Mouse (Mus musculus) midbrain, embryonic 15.5 days (tissue): ENCODE measurements around the gene Vps4b. TPM values are rescaled to one million over a fixed set of nuclear protein-coding genes. Genes with fewer than 3 reads are reported as not detected.
"Not testable (repeated sequence)": the region's sequence is repeated elsewhere in the genome, so short reads cannot be mapped to it uniquely, and the experiment has no call there.

Experiments used
- ATAC-seq: fragments of 200-750 bp; cut with Nextera tagmentation; replicated peaks from 2 replicates; pipeline ENCODE4 v1.8.0; 2017; ENCODE audit warnings: moderate TSS enrichment
- H3K27ac ChIP-seq: fragments of 300-500 bp; sonication (generic); 2 replicates; pipeline ENCODE4 v1.5.1; 2015; ENCODE audit warnings: mild to moderate bottlenecking, inconsistent platforms
- H3K27me3 ChIP-seq: fragments of 300-500 bp; sonication (generic); replicated peaks from 2 replicates; pipeline ENCODE4 v1.6.1; 2015; ENCODE audit warnings: inconsistent platforms
- H3K36me3 ChIP-seq: fragments of 300-500 bp; sonication (generic); replicated peaks from 2 replicates; pipeline ENCODE4 v1.6.1; 2015; ENCODE audit warnings: inconsistent platforms
- H3K4me1 ChIP-seq: fragments of 300-500 bp; sonication (generic); 2 replicates; pipeline ENCODE4 v1.6.1; 2015; ENCODE audit warnings: inconsistent platforms
- H3K4me2 ChIP-seq: fragments of 300-500 bp; sonication (generic); 2 replicates; pipeline ENCODE4 v1.6.1; 2015; ENCODE audit warnings: inconsistent platforms, mild to moderate bottlenecking, moderate library complexity
- H3K4me3 ChIP-seq: fragments of 300-500 bp; sonication (generic); 2 replicates; pipeline ENCODE4 v1.5.1; 2015; ENCODE audit warnings: mild to moderate bottlenecking, inconsistent platforms
- H3K9ac ChIP-seq: fragments of 300-500 bp; sonication (generic); 2 replicates; pipeline ENCODE4 v1.6.1; 2015; ENCODE audit warnings: mild to moderate bottlenecking, inconsistent platforms
- H3K9me3 ChIP-seq: fragments of 300-500 bp; sonication (generic); 2 replicates; pipeline ENCODE4 v1.6.1; 2016; ENCODE audit warnings: inconsistent platforms
- WGBS: fragments of 180-500 bp; shearing (Covaris S2); methylation state at CpG from one replicate; pipeline ENCODE4 v1.1.7; 2015; ENCODE audit warnings: mixed read lengths; 5-methylcytosine and 5-hydroxymethylcytosine counted together
- polyA plus RNA-seq: library from polyadenylated mRNA; unstranded; fragments of >200 nt; fragmentation: Nextera tagmentation; extraction: Ambion mirVana; gene quantifications from 2 replicates; pipeline ENCODE4 v1.2.1, GENCODE M21; 2015

Vps4b gene
- polyA plus RNA-seq, 1 experiment from 2014 or later, result 32.1 TPM

- Histone ChIP-seq H3K4me2 (no peak overlapping the region), H3K36me3 (peaks cover 11% of the 10 kb centered on the region; the same call in 1 of the 2 replicates), H3K9ac (no peak overlapping the region), H3K27me3 (no peaks in the 10 kb centered on the region), H3K4me1 (no peaks in the 10 kb centered on the region), H3K27ac (no peak overlapping the region), H3K4me3 (no peak overlapping the region), H3K9me3 (no peaks in the 10 kb centered on the region)
- WGBS, result 90% methylated on average over 6 of the region's 6 CpGs
- no peak for ATAC-seq
These were observed 47.8 kb downstream of the Vps4b start for GRCm38 (mm10) chr1:106748555-106749315.

GRCm38 (mm10) chr1:106742980-106743379 is 53.5 kb downstream of the Vps4b start:
- Histone ChIP-seq H3K9ac (no peak overlapping the region), H3K9me3 (no peaks in the 10 kb centered on the region), H3K27me3 (no peaks in the 10 kb centered on the region), H3K27ac (no peak overlapping the region), H3K4me3 (no peak overlapping the region), H3K4me1 (no peaks in the 10 kb centered on the region), H3K36me3 (peaks cover 11% of the 10 kb centered on the region; the same call in 1 of the 2 replicates), H3K4me2 (no peak overlapping the region)
- no peak for ATAC-seq
- 89% methylated on average over 6 of the region's 6 CpGs for WGBS

DNA sequence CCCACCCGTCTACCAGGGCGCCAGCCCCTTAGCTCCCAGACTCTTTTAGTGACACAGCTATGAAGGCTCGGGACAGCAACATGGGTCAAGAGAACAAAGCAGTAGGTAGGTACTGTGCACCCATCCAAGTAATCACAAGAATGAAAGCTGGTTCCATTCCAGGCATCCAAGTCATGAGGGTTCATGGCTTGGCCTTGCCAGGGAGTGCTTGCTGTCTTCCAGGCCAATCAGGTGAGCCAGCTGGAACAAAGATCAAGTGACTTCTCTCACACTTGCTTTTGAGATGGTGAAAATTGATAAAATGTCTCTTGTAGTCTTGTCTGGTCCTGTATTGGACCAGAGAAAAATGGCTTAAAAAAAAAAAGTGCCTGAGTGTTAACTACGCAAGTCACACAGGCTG is 55.8 kb downstream of the Vps4b start:
- Histone ChIP-seq H3K9me3 (no peaks in the 10 kb centered on the region), H3K9ac (no peak overlapping the region), H3K4me3 (no peak overlapping the region), H3K27ac (no peak overlapping the region), H3K4me2 (no peak overlapping the region), H3K36me3 (peaks cover 3% of the 10 kb centered on the region; the same call in 1 of the 2 replicates), H3K27me3 (no peaks in the 10 kb centered on the region), H3K4me1 (no peaks in the 10 kb centered on the region)
- WGBS, result 94% methylated on average over 4 of the region's 4 CpGs
- ATAC-seq, result no peak

DNA sequence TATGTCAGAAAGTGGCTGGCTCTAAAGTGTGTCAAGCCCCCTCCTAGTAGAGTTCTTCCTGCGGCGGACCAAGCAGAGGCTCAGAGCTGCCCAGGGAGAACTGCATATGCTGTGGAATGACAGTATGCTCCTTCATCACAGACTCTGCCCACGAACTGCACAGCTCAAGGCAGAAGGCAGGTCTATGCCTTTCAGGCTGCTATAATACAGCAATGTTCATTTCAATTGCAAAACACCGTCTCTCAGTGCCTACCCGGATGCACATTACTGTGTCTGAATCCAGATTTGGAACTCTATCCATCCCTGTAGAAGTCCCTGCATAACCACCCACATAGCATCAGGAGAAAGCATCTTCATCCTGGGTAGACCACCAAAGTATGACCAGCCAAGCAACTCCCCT is 56.7 kb downstream of the Vps4b start:
- H3K36me3 ChIP-seq, result peaks cover 3% of the 10 kb centered on the region; the same call in 1 of the 2 replicates
- ATAC-seq, result no peak
- H3K27ac ChIP-seq, result no peak overlapping the region
- no peaks in the 10 kb centered on the region for H3K9me3 ChIP-seq
- H3K9ac ChIP-seq, result no peak overlapping the region
- H3K4me2 ChIP-seq, result no peak overlapping the region
- 94% methylated on average over 5 of the region's 5 CpGs for WGBS
- H3K27me3 ChIP-seq, result no peaks in the 10 kb centered on the region
- no peak overlapping the region for H3K4me3 ChIP-seq
- no peaks in the 10 kb centered on the region for H3K4me1 ChIP-seq

- no peak for ATAC-seq
- 86% methylated on average over 3 of the region's 3 CpGs for WGBS
These were observed 58.4 kb downstream of the Vps4b start for GRCm38 (mm10) chr1:106738092-106738491.

GRCm38 (mm10) chr1:106736211-106736610 is 60.3 kb downstream of the Vps4b start:
- H3K9me3 ChIP-seq, result no peaks in the 10 kb centered on the region
- ATAC-seq, result no peak
- H3K4me3 ChIP-seq, result no peak overlapping the region
- no peak overlapping the region for H3K27ac ChIP-seq
- no peaks in the 10 kb centered on the region for H3K4me1 ChIP-seq
- no peaks in the 10 kb centered on the region for H3K27me3 ChIP-seq
- H3K4me2 ChIP-seq, result no peak overlapping the region
- peaks cover 8% of the 10 kb centered on the region; the same call in 1 of the 2 replicates for H3K36me3 ChIP-seq
- no peak overlapping the region for H3K9ac ChIP-seq
- WGBS, result 88% methylated on average over 8 of the region's 8 CpGs

More at GRCm38 (mm10) chr1:106738092-106738491, 58.4 kb downstream of the Vps4b start:
- Histone ChIP-seq H3K27ac (no peak overlapping the region), H3K27me3 (no peaks in the 10 kb centered on the region), H3K4me2 (no peak overlapping the region), H3K4me1 (no peaks in the 10 kb centered on the region), H3K9me3 (no peaks in the 10 kb centered on the region), H3K9ac (no peak overlapping the region), H3K4me3 (no peak overlapping the region), H3K36me3 (peaks cover 8% of the 10 kb centered on the region; the same call in 1 of the 2 replicates)

- 57% methylated on average over 2 of the region's 2 CpGs for WGBS
- H3K27me3 ChIP-seq, result no peaks in the 10 kb centered on the region
- H3K9ac ChIP-seq, result no peak overlapping the region
- no peaks in the 10 kb centered on the region for H3K9me3 ChIP-seq
- peaks cover 8% of the 10 kb centered on the region; the same call in 1 of the 2 replicates for H3K36me3 ChIP-seq
- no peak overlapping the region for H3K4me2 ChIP-seq
- H3K27ac ChIP-seq, result no peak overlapping the region
- no peak overlapping the region for H3K4me3 ChIP-seq
- no peak for ATAC-seq
- no peaks in the 10 kb centered on the region for H3K4me1 ChIP-seq
These were observed 60.9 kb downstream of the Vps4b start for GRCm38 (mm10) chr1:106735586-106735985.

DNA sequence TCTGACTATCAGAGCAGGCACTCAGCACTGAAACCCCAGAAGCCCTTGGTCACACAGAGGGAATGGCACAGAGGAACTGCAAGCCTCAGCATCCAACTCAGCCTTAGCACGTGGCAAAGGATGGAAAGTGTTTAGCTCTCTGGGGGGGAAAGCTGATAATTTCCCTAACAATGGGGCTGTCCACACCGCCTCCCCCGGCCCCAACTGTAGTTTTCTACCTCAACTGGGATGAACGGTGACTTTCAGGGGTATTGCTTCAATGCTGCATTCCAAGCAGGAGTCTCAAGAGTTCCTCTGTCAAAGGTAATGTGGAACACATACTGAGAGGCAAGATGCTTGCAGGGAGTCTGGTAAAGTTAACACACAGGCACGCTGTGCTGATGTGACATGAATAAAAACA is 74.5 kb downstream of the Vps4b start:
- 0 out of 2 replicates have a peak, but pooled peaks cover 1% of the 10 kb centered on the region for H3K4me1 ChIP-seq
- H3K4me3 ChIP-seq, result no peak overlapping the region
- no peak for ATAC-seq
- no peak overlapping the region for H3K4me2 ChIP-seq
- H3K9ac ChIP-seq, result no peak overlapping the region
- H3K27ac ChIP-seq, result no peak overlapping the region
- H3K27me3 ChIP-seq, result no peaks in the 10 kb centered on the region
- H3K36me3 ChIP-seq, result no peaks in the 10 kb centered on the region
- WGBS, result 19% methylated on average over 5 of the region's 5 CpGs
- H3K9me3 ChIP-seq, result no peaks in the 10 kb centered on the region

GRCm38 (mm10) chr1:106717736-106718135 is 78.8 kb downstream of the Vps4b start:
- 74% methylated on average over 7 of the region's 7 CpGs for WGBS

GRCm38 (mm10) chr1:106717071-106717601 is 79.4 kb downstream of the Vps4b start:
- H3K9me3 ChIP-seq, result no peaks in the 10 kb centered on the region
- no peak for ATAC-seq

More at GRCm38 (mm10) chr1:106717736-106718135, 78.8 kb downstream of the Vps4b start:
- not testable (repeated sequence) for H3K36me3 ChIP-seq, H3K27me3 ChIP-seq, ATAC-seq, H3K4me3 ChIP-seq, H3K9me3 ChIP-seq, H3K9ac ChIP-seq, H3K4me2 ChIP-seq, H3K27ac ChIP-seq
- peaks cover 15% of the 10 kb centered on the region for H3K4me1 ChIP-seq

DNA sequence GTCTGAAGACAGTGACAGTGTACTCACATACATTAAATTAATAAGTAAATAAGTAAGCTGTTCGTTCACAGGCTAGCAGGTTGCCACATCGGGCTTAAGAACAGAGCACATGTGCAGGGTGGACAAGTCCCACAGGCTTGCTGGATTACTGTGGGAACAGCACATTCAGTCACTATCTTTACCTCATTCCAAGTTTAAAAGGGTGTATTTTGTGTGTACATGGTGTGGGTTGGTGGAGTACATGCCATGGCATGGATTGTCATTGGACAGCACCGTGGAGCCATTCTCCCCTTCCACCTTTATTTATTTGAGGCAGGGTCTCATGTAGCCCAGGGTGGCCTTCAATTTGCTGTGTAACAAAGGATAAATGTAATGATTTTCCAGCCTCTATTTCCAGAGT is 80.4 kb downstream of the Vps4b start:
- Histone ChIP-seq H3K36me3 (no peaks in the 10 kb centered on the region), H3K4me3 (no peak overlapping the region), H3K9me3 (no peaks in the 10 kb centered on the region), H3K4me2 (no peak overlapping the region), H3K27me3 (no peaks in the 10 kb centered on the region), H3K4me1 (peaks cover 31% of the 10 kb centered on the region), H3K27ac (no peak overlapping the region), H3K9ac (no peak overlapping the region)
- ATAC-seq, result no peak
- WGBS, result 94% methylated on average over 3 of the region's 3 CpGs

More at GRCm38 (mm10) chr1:106717071-106717601, 79.4 kb downstream of the Vps4b start:
- H3K36me3 ChIP-seq, result no peaks in the 10 kb centered on the region
- no peak overlapping the region for H3K4me2 ChIP-seq
- peaks cover 21% of the 10 kb centered on the region for H3K4me1 ChIP-seq
- H3K27me3 ChIP-seq, result no peaks in the 10 kb centered on the region
- no peak overlapping the region for H3K4me3 ChIP-seq
- 28% methylated on average over 7 of the region's 7 CpGs for WGBS
- no peak overlapping the region for H3K9ac ChIP-seq
- H3K27ac ChIP-seq, result no peak overlapping the region

GRCm38 (mm10) chr1:106715111-106716083 is 81.1 kb downstream of the Vps4b start:
- Histone ChIP-seq H3K4me2 (peak overlapping the region; percentile 92; the same call in 1 of the 2 replicates), H3K27ac (peak overlapping the region; percentile 95; the same call in 1 of the 2 replicates), H3K4me3 (peak overlapping the region; percentile 68; the same call in 1 of the 2 replicates), H3K36me3 (no peaks in the 10 kb centered on the region), H3K9me3 (no peaks in the 10 kb centered on the region), H3K4me1 (peaks cover 31% of the 10 kb centered on the region), H3K27me3 (no peaks in the 10 kb centered on the region), H3K9ac (no peak overlapping the region)
- 88% methylated on average over 13 of the region's 13 CpGs for WGBS
- ATAC-seq, result no peak
